Mouse (Mus musculus) kidney, postnatal 14 days (tissue): ENCODE data around the gene Akr7a5.

Experiments
- DNase-seq: peaks from one replicate; pipeline ENCODE4 v3.0.0; 2022; ENCODE audit warnings: mixed read lengths

Gene Akr7a5

GRCm38 (mm10) chr4:139301780-139302179, 8.8 kb upstream of the Akr7a5 start:
- DNase-seq: no peak

- no peak for DNase-seq
These were observed 8.3 kb upstream of the Akr7a5 start for GRCm38 (mm10) chr4:139302241-139302640.

GRCm38 (mm10) chr4:139305521-139305920, 5.0 kb upstream of the Akr7a5 start:
- DNase-seq: no peak

GRCm38 (mm10) chr4:139307916-139308315, 2.6 kb upstream of the Akr7a5 start:
- DNase-seq: peak; percentile 60

- DNase-seq: no peak
These were observed 893 bp upstream of the Akr7a5 start for GRCm38 (mm10) chr4:139309651-139310050.

GRCm38 (mm10) chr4:139310899-139311701, 556 bp downstream of the Akr7a5 start:
- peak; percentile 64 for DNase-seq

- no peak for DNase-seq
These were observed 1.2 kb downstream of the Akr7a5 start for GRCm38 (mm10) chr4:139311707-139312106.

GRCm38 (mm10) chr4:139312632-139313031, 2.1 kb downstream of the Akr7a5 start:
- DNase-seq: peak; percentile 40

GRCm38 (mm10) chr4:139318449-139318848, 7.9 kb downstream of the Akr7a5 start:
- no peak for DNase-seq

GRCm38 (mm10) chr4:139319740-139320139, 9.2 kb downstream of the Akr7a5 start:
- DNase-seq: no peak

GRCm38 (mm10) chr4:139330605-139331004, 20.1 kb downstream of the Akr7a5 start:
- peak; percentile 88 for DNase-seq

- peak; percentile 40 for DNase-seq
These were observed 24.2 kb downstream of the Akr7a5 start for GRCm38 (mm10) chr4:139334631-139335295.

- DNase-seq: no peak
These were observed 25.0 kb downstream of the Akr7a5 start for GRCm38 (mm10) chr4:139335507-139335906.

- DNase-seq: peak; percentile 86
These were observed 26.4 kb downstream of the Akr7a5 start for GRCm38 (mm10) chr4:139336822-139337483.

- DNase-seq: no peak
These were observed 27.6 kb downstream of the Akr7a5 start for GRCm38 (mm10) chr4:139338145-139338544.

- DNase-seq: no peak
These were observed 30.3 kb downstream of the Akr7a5 start for GRCm38 (mm10) chr4:139340835-139341234.

- peak; percentile 57 for DNase-seq
These were observed 31.2 kb downstream of the Akr7a5 start for GRCm38 (mm10) chr4:139341556-139342233.

- DNase-seq: peak; percentile 84
These were observed 33.2 kb downstream of the Akr7a5 start for GRCm38 (mm10) chr4:139343718-139344117.

GRCm38 (mm10) chr4:139345416-139346019, 35.0 kb downstream of the Akr7a5 start:
- no peak for DNase-seq

GRCm38 (mm10) chr4:139351931-139352711, 41.6 kb downstream of the Akr7a5 start, which contains the start of the genes Mrto4, Emc1 and Ubr4:
TSS of gene Mrto4 (minus strand) at chr4:139352576.
TSS of gene Emc1 (plus strand) at chr4:139352587.
TSS of gene Ubr4 (plus strand) at chr4:139352609.
- peak; percentile 89 for DNase-seq

- no peak for DNase-seq
These were observed 42.3 kb downstream of the Akr7a5 start for GRCm38 (mm10) chr4:139352832-139353231.

GRCm38 (mm10) chr4:139357211-139357610, 46.7 kb downstream of the Akr7a5 start:
- no peak for DNase-seq
